27 mouse cellular contexts compared by ENCODE assay signal in genomic region chr14:22721845-22722244, GRCm38 (mm10).
DNase-seq lines count a peak whose midpoint lies in the region; ATAC-seq lines count a peak whose summit lies in the region.
"Had no signal": no experiment of that assay in that cellular context is flagged by ENCODE, and none has a peak within 500 bp of the region (broad histone marks: within the 10 kb centered on the region; RNA-seq: fewer than 3 reads in every experiment).

No protein-coding gene starts in this region.

- H3K27ac ChIP-seq in embryonic facial prominence, embryonic 12.5 days: 0 out of 2 replicates have a peak overlapping the region, but pooled peaks have one; percentile 19
- H3K27ac ChIP-seq: hindbrain, postnatal 0 days; liver, embryonic 14.5 days; macrophage had no signal

- H3K4me2 ChIP-seq in embryonic facial prominence, embryonic 12.5 days (replicated peaks): no peak overlapping the region; the same call in 1 of the 2 replicates
- H3K4me2 ChIP-seq: heart, embryonic 11.5 days had no signal

- H3K4me3 ChIP-seq in embryonic facial prominence, embryonic 12.5 days: no peak overlapping the region
- H3K4me3 ChIP-seq: erythroblast, embryonic 14.5 days had no signal

- no peak overlapping the region for H3K9ac ChIP-seq in embryonic facial prominence, embryonic 12.5 days
- H3K9ac ChIP-seq: liver, embryonic 14.5 days had no signal

- no peaks in the 10 kb centered on the region for H3K9me3 ChIP-seq in embryonic facial prominence, embryonic 12.5 days

- H3K27me3 ChIP-seq in embryonic facial prominence, embryonic 12.5 days: no peaks in the 10 kb centered on the region
- H3K27me3 ChIP-seq: CH12.LX, Patski had no signal

- ATAC-seq in embryonic facial prominence, embryonic 12.5 days (ENCODE audit: insufficient number of reproducible peaks, insufficient read depth, low FRiP score, low TSS enrichment): no peak
- ATAC-seq: forebrain, embryonic 14.5 days; hindbrain, postnatal 0 days; intestine, postnatal 0 days; lung, postnatal 0 days; Patski had no signal

- no peaks in the 10 kb centered on the region for H3K36me3 ChIP-seq in embryonic facial prominence, embryonic 12.5 days
- H3K36me3 ChIP-seq: G1E had no signal

- DNase-seq in R1 (ENCODE audit: low read depth, low spot score): peak; percentile 6
- peak; percentile 49 for DNase-seq in embryo, embryonic 10 days (ENCODE audit: low spot score)
- DNase-seq in hindlimb bud, embryonic 11.5 days (ENCODE audit: extremely low spot score, low read depth, low spot score): peak; percentile 72
- DNase-seq in ovary, adult 18-20 months (ENCODE audit: low spot score): no peak
- DNase-seq in layer of hippocampus, postnatal 10 days (ENCODE audit: low spot score in 2 of 2): no peak
- DNase-seq in left cerebral cortex, adult 18-20 months (ENCODE audit: low spot score in 2 of 2): no peak
- DNase-seq in cerebellum, postnatal 10 days: no peak
- DNase-seq: adrenal gland, adult 2 months; B cell, adult 2 months; cerebellum, adult 8-10 months; heart, adult 11 months; kidney, postnatal 4 days; left cerebral cortex, postnatal 4 days; right cerebral cortex, postnatal 25 days; spleen, adult 18-20 months had no signal

- H3K4me1 ChIP-seq in embryonic facial prominence, embryonic 12.5 days: peaks cover 11% of the 10 kb centered on the region

- 16% methylated on average over 5 of the region's 5 CpGs for WGBS in embryonic facial prominence, embryonic 12.5 days

Comparison
In these comparisons a context has a peak if more than half of its experiments do, and no peak if none do; other contexts are left out.
1. DNase-seq: peak in R1 (single experiment), embryo, embryonic 10 days (single experiment) and hindlimb bud, embryonic 11.5 days (single experiment); none in ovary, adult 18-20 months (single experiment), layer of hippocampus, postnatal 10 days (0 of 2), left cerebral cortex, adult 18-20 months (0 of 2) and cerebellum, postnatal 10 days (0 of 2).